Mouse (Mus musculus) kidney, adult 18-20 months (tissue): Measurements from ENCODE around the gene Mical3.
A peak's percentile ranks its signal among the peaks of the same experiment; 100 is the strongest.

ENCODE experiments used
- DNase-seq: peaks from one replicate; pipeline ENCODE4 v3.0.0; 2021

Mical3 gene

GRCm38 (mm10) chr6:121108075-121108474 is 22.7 kb downstream of the Mical3 start:
- DNase-seq = no peak

- peak; percentile 66 for DNase-seq
Measured at GRCm38 (mm10) chr6:121106711-121107405, 23.9 kb downstream of the Mical3 start.

GRCm38 (mm10) chr6:121105726-121106125 is 25.1 kb downstream of the Mical3 start:
- no peak for DNase-seq

GRCm38 (mm10) chr6:121103406-121104171 is 27.2 kb downstream of the Mical3 start:
- DNase-seq = no peak

GRCm38 (mm10) chr6:121102941-121103340 is 27.9 kb downstream of the Mical3 start:
- DNase-seq = no peak

GRCm38 (mm10) chr6:121102084-121102483 is 28.7 kb downstream of the Mical3 start:
- DNase-seq = no peak

- DNase-seq = no peak
Measured at GRCm38 (mm10) chr6:121101201-121101600, 29.6 kb downstream of the Mical3 start.

GRCm38 (mm10) chr6:121099831-121100230 is 31.0 kb downstream of the Mical3 start:
- DNase-seq = no peak

- no peak for DNase-seq
Measured at GRCm38 (mm10) chr6:121099228-121099608, 31.6 kb downstream of the Mical3 start.

GRCm38 (mm10) chr6:121098511-121099227 is 32.1 kb downstream of the Mical3 start:
- DNase-seq = no peak

GRCm38 (mm10) chr6:121098109-121098508 is 32.7 kb downstream of the Mical3 start:
- DNase-seq = no peak

- no peak for DNase-seq
Measured at GRCm38 (mm10) chr6:121096862-121097261, 33.9 kb downstream of the Mical3 start.

- DNase-seq = no peak
Measured at GRCm38 (mm10) chr6:121096390-121096789, 34.4 kb downstream of the Mical3 start.

- DNase-seq = no peak
Measured at GRCm38 (mm10) chr6:121093662-121094408, 37.0 kb downstream of the Mical3 start.

GRCm38 (mm10) chr6:121090786-121091185 is 40.0 kb downstream of the Mical3 start:
- no peak for DNase-seq

GRCm38 (mm10) chr6:121087586-121088245 is 43.1 kb downstream of the Mical3 start:
- DNase-seq = peak; percentile 78

GRCm38 (mm10) chr6:121087127-121087526 is 43.7 kb downstream of the Mical3 start:
- no peak for DNase-seq

GRCm38 (mm10) chr6:121086226-121086625 is 44.6 kb downstream of the Mical3 start:
- DNase-seq = no peak

GRCm38 (mm10) chr6:121084050-121084480 is 46.7 kb downstream of the Mical3 start:
- DNase-seq = no peak

- DNase-seq = no peak
Measured at GRCm38 (mm10) chr6:121082094-121082473, 48.7 kb downstream of the Mical3 start.

GRCm38 (mm10) chr6:121081288-121082093 is 49.3 kb downstream of the Mical3 start:
- DNase-seq = no peak
